Mouse (Mus musculus): Measurements from ENCODE around the gene Mab21l3.

Gene Mab21l3

DNA sequence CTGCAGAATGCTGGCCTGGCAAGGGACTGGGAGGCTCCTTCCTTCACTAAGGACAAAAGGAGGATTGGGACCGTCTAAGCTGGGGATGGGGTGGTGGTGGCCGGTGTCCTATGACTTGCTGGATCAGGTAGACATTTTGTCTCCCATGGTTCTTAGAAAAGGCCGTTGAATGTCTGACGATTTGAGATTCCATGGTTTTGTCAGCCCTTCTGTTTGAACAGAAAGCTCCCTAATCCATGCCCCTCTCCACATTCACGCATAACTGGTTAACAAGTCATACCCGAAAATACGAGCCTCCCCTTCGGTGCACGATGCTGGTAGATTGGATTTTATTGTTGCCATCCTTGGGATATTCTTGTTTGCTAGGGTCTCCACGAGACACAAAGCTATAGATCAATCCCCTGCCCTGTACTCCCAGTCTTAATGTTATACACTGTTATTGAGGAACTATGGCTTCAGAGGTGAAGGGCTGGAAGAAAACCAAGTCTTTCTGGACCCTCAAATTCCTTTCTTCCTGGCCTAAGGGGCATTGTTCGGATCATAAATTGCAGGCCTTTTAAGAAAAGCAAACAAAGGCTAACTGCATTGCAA, 43.7 kb downstream of the Mab21l3 start:
- intact Hi-C loops (cut with DNase I), result loop anchor here (1.0 to 5.0 kb wide), 3 partner anchors 100 to 203 kb away; partner anchors contain the start of gene Atp1a1

DNA sequence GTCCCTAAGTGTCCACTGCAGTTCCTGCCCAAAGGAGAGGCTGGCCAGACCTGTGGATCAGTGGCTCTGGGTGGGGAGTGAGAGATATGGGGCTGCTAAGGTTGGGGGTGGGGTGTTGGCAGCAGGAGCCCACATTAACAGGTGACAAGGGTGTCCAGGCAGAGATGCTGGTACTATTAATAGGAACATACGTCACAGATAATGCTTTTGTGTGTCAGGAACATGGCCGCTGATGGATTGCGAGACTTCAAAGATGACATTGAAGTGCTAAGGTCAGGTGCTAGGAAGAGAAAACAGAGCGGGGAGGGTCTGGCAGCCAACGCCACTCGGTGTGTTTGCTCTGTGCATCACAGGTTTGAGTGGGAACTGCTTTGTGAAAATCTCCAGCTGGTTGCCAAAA, 44.4 kb downstream of the Mab21l3 start:
- intact Hi-C loops (cut with DNase I), result no loop called here

DNA sequence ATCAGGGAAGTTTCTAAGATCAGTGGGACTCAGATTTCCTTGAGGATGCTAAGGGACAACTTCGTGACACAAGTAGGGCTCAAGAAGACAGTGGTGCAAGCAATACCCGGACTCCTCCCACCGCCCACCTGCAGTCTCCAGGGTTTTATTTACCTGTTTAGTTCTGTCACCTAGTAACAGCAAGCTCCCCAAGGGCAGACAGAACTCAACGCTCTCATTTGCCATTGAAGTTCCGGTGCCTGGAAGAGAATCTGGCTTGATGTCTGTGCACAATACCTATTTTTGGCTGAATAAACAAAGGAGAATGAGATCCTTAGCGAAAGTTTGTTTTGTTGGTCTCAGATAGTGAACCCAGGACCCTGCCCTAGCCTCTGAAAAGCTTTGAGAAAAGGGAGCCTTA, 45.0 kb downstream of the Mab21l3 start:
- intact Hi-C loops (cut with DNase I), result no loop called here

DNA sequence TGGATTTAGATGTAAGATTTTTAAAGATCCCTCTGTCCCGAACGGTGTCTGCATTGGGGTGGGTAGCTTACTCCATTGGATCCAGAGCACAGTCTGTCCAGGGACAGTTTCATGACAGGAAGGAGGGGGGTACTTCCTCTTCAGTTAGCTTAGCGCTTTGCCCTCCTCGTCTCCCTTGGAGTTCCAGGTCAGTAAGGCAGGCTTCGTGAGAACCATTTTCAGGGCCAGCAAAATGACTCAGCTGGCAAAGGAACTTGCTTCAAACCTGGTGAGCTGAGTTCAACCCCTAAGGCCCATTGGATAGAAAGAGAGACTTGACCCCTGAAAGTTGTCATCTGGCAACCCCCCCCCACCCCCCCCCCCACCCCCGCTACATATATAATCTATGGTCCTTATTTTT, 46.0 kb downstream of the Mab21l3 start:
- intact Hi-C loops (cut with DNase I), result no loop called here

DNA sequence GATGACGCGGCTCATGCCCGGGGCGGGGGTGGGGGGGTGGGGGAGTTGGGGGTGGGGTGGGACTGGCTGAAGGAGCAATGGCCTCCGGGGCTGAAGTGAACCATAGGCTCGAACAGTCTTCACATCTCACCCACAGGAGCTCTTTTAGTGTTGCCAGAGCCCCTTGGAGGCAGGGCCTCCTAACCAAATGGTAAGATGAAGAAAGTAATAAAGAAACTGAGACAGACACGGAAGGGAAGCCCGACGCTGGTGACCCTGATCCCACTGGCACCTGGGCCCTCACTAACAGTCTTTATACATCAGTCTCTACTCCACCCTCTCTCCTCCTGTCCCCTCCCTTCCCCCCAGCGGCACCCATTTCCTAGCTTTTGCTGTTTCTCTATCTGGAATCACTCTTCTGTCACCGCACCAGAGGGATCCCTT, 48.2 kb downstream of the Mab21l3 start:
- intact Hi-C loops (cut with DNase I), result no loop called here

DNA sequence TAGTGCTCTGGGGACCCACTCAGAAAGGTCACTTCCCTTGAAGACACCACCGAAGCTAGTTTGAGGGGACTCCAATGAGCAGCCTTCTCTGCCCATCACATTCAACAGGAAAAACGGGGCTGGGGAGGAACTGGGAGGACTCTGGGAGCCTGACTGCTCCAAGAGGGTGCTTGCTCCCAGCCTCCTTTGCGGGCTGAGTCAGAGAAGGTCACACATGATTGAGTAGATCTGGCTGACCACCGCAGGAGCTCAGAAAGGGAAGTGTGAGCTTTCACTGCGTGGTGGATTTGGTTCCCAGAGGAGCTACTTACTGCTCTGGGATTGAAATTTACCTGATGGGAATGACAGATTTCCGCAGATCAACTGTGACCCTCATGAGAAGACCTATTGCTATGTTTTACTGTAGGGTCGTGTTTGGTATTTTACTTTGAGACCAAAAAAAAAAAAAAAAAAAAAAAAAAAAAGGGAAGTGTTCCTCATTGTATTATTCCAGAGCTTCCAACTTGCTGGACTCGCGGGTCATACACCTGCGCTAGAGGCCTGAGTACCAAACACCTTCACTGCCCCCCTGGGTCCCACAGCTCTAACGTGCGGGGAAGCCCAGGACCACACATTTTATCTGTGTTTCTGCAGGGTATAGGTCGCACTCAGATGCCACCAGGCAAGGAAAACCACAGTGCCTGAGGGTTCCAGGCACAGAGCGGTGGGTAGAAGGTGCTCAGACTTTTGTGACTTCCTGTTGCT, 48.7 kb downstream of the Mab21l3 start:
- intact Hi-C loops (cut with DNase I), result no loop called here

DNA sequence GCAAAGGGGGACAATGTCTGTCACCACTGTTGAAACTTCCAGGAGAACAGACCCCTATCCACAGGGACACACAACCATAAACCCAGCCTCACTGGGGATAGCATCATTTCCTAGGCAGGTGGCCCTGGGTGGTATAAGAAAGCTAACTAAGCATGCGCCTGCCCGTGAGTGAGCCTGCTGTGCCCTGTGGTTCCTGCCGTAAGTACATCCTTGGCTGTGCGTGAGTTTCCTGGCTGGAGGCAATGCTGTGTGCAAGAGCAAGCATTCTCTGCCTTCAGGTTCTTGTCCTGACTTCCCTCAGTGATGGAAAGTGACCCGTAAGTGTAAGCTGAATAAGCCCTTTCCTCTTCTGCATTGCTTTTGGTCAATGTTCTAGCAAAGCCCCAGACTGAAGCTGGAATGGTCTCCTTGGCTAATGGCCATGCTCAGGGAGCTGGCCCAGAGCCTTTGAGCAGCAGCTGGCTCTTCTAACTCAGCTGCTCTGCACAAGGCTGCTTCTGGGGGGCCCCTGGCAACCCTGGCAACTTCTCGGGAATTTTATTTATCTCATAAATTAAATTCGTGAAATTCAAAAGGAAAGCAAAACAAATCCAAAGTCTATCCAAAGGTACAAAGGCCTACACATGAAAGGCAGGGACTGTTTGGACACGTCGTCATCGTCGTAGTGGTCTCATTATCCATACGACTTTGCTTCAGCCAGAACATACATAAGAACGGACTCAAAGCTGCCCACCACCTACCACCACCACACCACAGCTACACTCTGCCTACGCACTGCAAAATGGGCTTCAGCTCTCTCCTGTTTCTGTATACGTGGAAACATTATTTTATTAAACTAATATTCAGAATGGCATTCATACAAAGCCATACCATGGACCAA, 50.7 kb downstream of the Mab21l3 start:
- intact Hi-C loops (cut with DNase I), result no loop called here

DNA sequence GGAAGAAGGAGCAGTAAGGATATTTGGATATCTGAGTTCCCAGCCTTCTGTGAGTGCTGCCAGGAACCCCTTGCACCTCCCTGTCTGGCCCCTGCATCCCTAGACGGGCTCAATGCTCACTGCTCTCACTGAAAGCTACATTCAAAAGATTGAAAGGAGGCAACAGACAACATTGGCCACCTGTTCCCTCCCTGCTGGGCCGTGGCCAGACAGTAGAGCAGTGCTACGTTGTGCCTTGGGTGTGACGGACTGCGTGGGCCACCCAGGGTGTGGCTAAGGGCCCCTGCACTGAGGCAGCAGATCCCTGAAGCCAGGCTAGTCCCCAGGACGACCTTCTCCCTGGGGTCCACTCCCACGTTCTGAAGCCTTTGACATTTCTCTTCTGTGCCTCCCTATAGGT, 52.5 kb downstream of the Mab21l3 start:
- intact Hi-C loops (cut with DNase I), result no loop called here

DNA sequence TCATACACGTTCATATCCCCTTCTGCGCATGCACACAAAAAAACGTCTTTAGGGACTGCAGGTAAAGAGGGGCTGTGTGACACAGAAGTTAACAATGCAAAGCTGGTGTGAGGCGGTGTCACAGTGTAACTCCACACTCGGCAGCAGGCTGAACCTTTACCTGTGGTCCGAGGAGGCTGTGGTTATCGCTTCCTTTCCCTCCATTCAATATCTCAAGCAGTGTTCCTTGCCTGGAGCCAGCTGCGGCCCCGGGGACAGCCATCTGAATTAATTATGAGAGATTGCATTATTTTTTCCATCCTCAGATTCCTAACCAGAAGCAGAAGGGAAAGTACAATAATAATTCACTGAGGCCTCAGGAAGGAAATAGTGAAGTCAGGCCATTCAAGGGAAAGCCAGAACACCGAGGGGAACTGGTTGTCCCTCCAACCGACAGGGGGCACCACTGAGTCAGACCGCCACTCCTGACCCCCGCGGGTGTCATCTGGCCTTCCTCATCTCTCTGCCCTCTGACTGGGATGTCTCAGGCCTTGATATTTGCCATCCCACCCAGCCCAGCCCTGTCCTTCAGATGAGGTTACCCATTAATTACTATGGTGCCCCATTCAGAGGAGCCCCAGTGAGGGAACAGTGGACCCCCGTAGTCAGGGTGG, 53.2 kb downstream of the Mab21l3 start:
- intact Hi-C loops (cut with DNase I), result no loop called here

DNA sequence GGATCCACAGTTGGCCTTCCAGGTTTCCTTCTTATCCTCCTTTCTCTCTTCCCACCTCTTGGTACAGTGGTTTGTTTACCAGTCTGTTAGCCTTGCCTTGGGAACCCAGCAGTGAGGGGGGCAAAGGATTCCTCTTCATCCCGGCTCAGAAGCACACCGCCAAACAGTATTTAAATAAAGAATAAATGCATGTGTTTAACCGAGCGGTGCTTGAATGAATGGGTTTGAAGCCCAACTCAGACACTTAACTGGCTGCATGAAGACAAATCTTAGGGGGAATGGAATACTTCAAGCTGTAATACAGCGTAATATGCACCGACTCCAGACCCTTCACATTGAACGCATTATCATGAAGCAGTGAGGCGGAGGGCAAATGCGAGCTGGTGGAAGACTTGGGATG, 54.1 kb downstream of the Mab21l3 start:
- intact Hi-C loops (cut with DNase I), result no loop called here

DNA sequence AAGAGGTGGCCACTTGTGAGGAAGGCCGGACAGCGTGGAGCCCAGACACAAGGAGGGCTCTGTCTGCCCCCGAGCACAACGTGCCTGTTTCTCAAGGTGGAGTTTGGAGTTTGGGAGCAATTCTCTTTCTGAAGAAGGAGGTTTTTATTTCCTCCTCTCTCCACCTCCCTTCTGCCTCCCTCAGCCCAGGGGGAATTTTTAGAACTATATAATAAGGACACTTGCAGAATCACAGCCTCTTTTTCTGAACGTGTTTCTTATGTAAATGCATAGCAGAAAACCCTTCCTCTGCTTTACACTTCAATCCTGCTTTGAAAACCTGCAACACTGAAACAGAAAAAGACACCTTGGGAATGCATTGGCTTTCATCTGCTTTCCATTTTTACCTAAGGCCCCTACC, 54.7 kb downstream of the Mab21l3 start:
- intact Hi-C loops (cut with DNase I), result no loop called here

DNA sequence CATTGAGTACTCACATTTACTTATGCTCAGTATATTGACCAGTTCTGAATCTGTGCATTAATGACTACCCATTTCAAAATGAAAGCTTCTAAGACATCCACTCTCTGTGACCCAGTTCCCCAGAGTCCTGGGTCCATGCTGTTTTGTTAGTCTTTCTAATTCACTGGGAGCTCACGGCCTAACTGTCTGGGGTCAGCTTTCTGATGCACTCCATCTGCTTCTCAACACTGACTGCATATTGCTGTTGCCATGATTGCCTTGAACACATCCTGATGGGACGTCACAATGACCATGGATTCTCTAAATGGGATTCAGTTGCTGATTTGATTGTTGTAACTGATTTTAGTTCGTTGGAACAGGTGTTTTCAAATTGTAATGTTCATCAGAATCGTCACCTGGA, 56.6 kb downstream of the Mab21l3 start:
- intact Hi-C loops (cut with DNase I), result no loop called here

DNA sequence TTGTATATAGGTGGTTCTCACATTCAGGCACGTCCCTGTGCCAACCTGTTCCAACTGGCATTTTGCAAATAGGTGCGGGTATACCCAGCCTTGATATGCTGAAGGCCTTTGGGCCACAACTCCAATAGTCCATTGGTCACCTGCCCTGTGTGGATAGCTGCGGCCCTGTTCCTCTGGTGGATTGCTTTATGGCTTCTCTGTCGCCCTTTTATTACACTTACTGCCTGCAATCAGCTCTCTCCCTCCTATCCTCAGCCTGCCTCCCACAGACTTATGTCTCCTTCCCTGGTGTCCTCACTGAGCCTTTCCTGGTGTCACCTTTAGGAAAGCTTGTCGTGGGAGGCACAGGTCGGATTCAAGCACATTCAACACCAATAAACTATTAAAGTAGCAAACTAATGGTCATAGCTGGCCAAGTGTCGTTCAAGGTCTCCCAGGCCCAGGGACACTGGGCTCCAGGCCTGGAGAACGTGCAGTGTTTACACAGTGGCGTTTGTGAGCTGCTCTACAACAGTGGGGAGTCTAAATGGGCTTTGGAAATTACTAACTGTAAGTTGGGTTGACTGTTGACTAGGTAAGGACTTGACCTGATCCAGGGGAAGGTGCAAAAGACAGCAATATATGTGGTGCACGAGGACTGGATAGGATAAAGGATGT, 63.9 kb downstream of the Mab21l3 start:
- intact Hi-C loops (cut with DNase I), result no loop called here

DNA sequence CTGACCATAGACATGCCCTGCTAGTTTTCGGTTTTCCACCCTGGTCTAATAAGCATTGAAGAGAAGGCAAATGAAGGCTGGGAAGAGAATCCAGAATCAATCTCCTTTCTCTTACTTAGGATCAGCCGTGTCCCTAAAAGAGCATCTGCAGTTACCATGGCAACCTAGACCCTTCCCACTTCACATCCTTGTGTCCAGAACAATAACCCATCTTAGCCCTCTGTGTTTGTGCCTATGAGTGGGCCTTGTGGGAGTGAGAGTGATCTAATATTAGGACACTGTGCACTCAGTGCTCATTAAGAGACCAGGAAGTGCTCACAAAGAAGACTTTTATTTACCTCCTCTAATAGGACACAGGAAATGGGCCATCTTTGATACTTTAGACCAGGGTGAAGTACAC, 65.0 kb downstream of the Mab21l3 start:
- intact Hi-C loops (cut with DNase I), result no loop called here

DNA sequence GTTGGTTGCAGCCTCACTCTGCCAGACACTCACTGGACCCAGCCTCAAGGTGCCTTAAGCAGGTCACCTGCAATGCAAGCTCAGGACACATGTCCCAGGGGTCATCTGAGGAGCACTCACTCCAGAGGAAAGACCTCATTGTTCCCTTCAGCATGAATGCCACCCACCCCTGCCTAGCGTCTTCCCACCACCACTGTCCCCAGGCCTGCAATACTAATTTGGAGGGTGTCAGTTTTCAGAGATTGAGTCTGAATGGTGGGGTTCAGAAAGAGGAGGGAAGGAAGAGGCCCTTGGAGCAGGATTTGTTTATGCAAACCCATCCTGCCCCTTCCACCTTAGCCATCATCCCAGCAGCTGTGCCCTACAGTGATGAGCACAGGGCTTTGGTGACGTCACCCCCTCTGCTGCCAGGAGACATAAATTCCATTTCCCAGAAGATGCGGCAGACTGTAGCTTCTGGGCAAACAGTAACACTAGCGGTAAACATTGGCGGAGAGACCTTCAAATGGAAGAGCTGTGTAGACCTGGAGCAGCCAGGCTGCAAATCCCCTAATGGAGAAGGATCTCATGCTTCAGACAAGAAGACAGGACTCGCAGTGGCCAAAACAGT, 67.8 kb downstream of the Mab21l3 start:
- intact Hi-C loops (cut with DNase I), result no loop called here

DNA sequence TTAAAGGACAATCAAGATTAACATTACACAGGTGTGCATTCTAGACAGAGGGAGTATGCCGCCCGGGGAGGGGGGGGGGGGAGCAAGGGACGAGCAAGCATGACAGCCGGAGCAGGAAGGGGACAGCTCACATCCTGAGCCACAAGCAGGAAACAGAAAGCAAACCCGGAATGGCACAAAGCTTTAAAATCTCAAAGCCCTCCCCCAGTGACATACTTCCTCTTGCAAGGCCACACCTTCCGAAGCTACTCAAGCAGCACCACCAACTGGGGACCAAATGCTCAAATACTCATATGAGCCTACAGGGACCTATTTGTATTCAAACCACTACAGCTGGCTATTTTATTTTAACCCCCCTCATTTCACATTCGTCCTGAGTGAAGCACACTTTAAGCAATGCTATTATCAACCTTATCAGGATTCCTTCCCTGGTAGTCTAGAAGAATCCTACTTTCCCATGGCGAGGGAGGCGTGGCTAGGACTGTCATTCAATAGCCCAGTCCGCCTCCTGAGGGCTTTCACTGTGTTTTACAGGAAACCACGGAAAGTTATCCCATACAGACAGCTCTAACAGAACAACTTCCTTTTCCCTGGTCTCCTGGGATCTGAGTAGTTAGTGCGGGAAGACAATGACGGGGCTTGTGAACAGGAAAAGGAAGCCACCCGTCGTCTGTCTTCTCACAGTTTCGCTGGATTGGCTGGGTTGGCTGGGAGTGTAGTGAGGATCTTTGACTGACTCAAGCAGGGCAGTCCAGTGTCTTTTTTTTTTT, 69.7 kb downstream of the Mab21l3 start:
- intact Hi-C loops (cut with DNase I), result no loop called here

DNA sequence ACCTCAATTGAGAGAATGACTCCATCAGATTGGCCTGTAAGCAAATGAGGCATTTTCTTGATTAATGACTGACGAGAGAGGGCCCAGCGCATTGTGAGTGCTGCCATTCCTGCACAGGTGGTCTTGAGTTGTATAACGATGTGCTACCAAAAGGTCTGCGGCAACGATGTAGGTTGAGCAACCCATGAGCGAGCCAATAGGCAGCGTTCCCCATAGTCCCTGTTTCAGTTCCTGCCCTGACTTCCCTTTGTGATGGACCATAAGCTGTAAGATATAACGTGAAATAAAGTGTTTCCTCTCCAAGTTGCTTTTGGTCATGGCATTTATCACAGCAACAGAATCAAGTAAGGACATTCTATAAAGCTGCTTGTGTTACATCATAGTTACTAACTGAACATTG, 73.0 kb downstream of the Mab21l3 start:
- intact Hi-C loops (cut with DNase I), result no loop called here

DNA sequence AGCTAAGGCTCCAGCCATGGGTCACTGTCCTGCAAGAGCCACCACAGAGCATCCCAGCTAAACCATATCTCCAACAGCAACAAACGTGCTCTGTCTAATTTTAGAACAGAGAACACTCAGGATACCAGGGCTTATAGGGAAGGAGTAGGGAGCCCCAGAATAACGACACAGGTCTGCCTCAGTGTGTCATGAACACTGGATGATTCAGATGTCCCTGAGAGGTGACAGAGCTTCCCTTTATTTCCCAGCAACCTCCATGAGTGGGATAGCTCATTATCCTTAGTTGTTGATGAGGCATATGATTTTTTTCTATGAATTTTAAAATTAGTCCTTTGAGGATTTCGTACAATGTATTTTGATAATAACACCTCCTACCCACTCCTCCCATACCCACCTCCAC, 78.2 kb downstream of the Mab21l3 start:
- intact Hi-C loops (cut with DNase I), result no loop called here

DNA sequence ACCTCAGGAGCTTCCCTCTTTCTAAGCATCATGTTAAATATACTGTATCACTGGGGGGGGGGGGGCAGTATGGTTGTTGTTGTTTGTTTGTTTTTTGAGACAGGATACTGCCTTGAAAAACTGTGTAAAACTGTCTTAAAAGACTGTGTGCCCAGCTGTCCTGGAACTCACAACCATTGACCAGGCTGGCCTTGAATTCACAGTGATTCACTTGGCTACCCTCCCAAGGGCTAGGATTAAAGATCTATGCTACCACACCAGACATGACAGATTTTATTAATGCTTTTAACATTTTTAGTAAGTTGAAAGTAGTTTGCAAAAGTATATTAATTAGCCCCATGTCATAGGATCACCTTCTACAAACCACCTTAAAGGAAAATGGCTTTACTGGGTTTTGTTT, 85.2 kb downstream of the Mab21l3 start:
- intact Hi-C loops (cut with DNase I), result no loop called here

All from adrenal gland (tissue).